Mouse (Mus musculus) T-helper 17 cell (primary cell): ENCODE measurements around the gene Nob1.

Experiments
- in situ Hi-C, 2 experiments: fragments of 300-600 bp; cut with MboI, MseI; formaldehyde crosslinking; loops; 1 replicate in 1 of 2; 2 replicates in 1 of 2; pipeline ENCODE4 v1.15.1; 2025; ENCODE audit warnings: high pct_unique_total_duplicates in 2 of 2

The Nob1 gene

GRCm38 (mm10) chr8:107386171-107386570, 38.7 kb downstream of the Nob1 start:
- in situ Hi-C loops = no loop called here

- in situ Hi-C loops = no loop called here
Observed at GRCm38 (mm10) chr8:107385063-107385462, 39.8 kb downstream of the Nob1 start.

DNA sequence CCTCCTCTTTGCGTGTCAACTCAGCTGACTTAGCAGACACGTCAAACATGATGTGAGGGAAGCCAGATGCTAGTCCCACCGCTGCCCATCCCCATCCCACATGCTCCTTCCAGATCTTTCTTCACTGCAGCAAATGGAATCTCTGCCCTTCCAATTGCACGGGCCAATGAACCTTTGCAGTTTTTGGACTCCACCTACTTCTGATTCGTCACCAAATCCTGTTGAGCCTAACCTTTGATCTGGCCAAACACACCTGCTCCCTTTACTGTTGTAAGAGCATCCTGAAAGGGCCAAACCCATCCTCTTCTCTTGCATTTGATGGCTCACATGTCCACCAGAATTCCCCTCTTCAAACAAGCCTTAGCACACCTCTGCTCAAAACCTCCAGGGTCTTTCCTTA, 40.2 kb downstream of the Nob1 start:
- in situ Hi-C loops = no loop called here

GRCm38 (mm10) chr8:107382898-107383297, 42.0 kb downstream of the Nob1 start:
- in situ Hi-C loops = no loop called here

DNA sequence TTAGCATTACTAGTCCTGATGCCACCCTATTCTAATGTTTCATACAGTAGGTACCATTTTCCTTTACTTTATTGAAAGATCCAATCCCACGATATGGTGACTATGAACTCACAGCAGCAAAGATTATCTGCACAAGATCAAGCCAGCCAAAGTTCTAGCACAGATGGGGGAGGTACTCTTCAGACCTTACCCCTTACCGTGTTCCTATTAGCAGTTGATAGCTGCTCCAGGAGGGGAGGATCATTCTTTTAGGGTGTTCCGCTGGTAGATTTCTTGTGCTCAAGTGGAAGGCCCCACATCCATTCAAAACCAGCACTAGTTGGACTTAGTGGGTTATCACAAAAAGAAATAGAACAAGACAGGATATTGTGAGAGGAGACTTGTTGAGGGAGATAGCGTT, 43.2 kb downstream of the Nob1 start:
- in situ Hi-C loops = no loop called here

DNA sequence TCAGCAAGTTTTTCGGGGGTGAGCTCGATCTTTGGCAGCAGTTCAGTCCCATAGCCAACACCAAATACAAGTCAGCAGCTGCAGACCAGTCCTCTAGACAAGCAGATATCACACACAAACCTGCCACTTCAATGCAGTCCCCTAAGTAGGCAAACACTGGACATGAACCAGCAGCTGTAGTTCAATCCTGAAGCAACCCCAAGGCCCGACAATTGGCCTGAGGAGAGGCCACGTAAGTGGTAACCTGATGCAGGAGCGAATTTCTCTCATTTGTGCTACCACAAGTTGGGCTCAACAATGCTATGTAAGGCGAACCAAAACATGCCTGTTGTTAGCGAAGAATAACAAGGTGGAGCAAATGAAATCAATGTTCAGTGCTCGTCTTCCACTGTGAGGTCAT, 44.1 kb downstream of the Nob1 start:
- in situ Hi-C loops = no loop called here

DNA sequence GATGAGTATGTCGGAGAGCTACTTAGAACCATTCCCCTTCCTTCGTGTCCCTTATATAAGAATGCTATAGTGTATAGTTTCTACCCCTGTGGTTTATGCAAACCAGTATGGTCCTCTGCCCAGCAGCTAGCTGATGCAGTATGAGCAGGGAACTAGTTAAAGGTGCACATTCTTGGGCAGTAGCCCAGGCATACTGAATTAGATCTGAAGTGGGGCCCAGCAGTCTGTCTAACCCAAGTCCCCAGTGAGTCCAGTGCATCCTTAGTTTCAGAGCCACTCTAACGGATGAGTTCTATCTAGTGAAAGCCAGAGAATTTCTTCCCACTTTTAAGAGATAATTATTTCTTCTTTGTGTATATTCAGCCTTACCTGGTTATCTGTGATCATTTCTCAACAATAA, 47.5 kb downstream of the Nob1 start:
- in situ Hi-C loops = no loop called here

GRCm38 (mm10) chr8:107370311-107370710, 54.5 kb downstream of the Nob1 start:
- in situ Hi-C loops = loop anchor here (5.0 to 25.0 kb wide), 2 partner anchors 458 kb away; no protein-coding TSS in a partner anchor
